Mouse (Mus musculus): ENCODE results near the gene Elmo3.

DNA sequence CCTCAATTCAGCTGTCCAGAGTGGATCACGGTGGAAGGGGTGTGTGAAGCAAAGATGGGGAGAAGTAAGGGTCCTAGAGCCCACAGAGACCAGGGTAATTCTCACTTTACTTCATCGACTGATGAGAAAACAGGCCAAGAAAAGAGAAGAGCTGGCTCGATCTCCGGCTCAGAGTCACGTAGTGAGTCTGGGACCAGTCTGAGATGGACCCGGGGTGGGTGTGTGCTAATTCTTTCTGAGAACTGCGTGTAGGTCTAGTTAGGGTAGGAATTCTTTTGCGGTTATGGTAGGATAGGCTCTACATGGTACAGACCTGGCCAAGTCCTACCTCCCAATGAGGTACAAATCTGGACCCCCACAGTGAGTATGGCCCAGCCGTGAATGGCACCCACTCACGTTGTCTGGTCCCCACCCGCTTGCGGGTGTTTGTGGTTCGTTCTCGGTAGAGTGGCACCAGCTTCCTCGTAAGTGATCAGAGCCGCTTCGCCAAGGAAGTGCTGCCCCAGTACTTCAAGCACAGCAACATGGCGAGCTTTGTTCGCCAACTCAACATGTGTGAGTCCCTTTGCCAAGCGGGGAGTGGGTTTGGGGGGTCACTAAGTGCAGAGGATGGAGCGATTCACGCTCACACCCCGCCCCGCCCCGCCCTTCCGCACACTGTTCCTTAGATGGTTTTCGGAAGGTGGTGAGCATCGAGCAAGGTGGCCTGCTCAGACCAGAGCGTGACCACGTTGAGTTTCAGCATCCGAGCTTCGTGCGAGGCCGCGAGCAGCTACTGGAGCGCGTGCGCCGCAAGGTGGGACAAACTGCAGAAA, 35.1 kb upstream of the Elmo3 start:
- no peak for TF ChIP-seq MEF2A (IDR thresholded peaks at IDR 0.05; ENCODE audit: extremely low read depth, insufficient replicate concordance, low read depth, low read length, poor library complexity, severe bottlenecking)
- TF ChIP-seq ETS1 (IDR thresholded peaks at IDR 0.05; ENCODE audit: low read depth, low read length): no peak
- no peak for TF ChIP-seq EP300 (IDR thresholded peaks at IDR 0.05; ENCODE audit: low read depth in 1 of 2, low read length in 2 of 2)

Measured in MEL (cell line).